Comparison of ENCODE assay signal across 10 mouse cellular contexts in the genomic region with DNA sequence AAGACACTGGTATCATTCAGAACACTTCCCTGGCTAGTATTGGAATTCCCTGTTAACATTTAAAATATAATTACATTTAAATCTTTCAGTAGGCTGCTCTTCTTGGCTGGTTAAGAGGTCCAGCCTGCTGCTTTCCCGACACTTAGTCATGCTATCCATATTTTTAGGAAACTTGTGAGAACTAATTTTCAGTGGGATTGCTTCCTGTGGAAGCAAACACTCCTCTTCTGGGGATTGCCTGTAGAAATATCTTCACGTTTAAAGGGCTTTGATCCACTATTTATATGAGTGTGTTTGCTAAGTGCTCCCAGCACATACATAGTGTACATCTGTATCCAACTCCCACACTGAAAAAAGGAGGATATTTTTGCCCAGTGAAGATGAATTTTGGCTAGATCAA.
"Had no signal": no experiment of that assay in that cellular context is flagged by ENCODE, and none has a peak within 500 bp of the region (broad histone marks: within the 10 kb centered on the region; RNA-seq: fewer than 3 reads in every experiment).

No protein-coding gene starts in this region.

- ATAC-seq: intestine, embryonic 15.5 days; midbrain, embryonic 15.5 days had no signal

- DNase-seq: kidney, adult 2 months; kidney, postnatal 14 days; layer of hippocampus, postnatal 36 days; lung, embryonic 14.5 days; lung, postnatal 10 days; spleen, adult 18-20 months; thymus, adult 2 months; thymus, postnatal 25 days had no signal
